Mouse (Mus musculus) macrophage (primary cell): Measurements from ENCODE around the gene Acoxl. TPM values are rescaled to one million over a fixed set of nuclear protein-coding genes. Genes with fewer than 3 reads are reported as not detected.

Experiments used
- H3K27ac ChIP-seq: fragments of 350-480 bp; formaldehyde crosslinking; 2 replicates; pipeline ENCODE4 v1.9.0; 2021
- H3K36me3 ChIP-seq: fragments of 350-480 bp; formaldehyde crosslinking; 2 replicates; pipeline ENCODE4 v1.9.0; 2021; ENCODE audit errors: inconsistent target
- H3K4me3 ChIP-seq: fragments of 350-480 bp; formaldehyde crosslinking; 2 replicates; pipeline ENCODE4 v1.9.0; 2021; ENCODE audit errors: inconsistent target
- H3K79me2 ChIP-seq: fragments of 350-480 bp; formaldehyde crosslinking; 2 replicates; pipeline ENCODE4 v1.9.0; 2021; ENCODE audit errors: inconsistent target
- WGBS: methylation state at CpG from one replicate; pipeline ENCODE4 v1.1.7; 2026; ENCODE audit warnings: inconsistent platforms; ENCODE audit not compliant: missing documents; 5-methylcytosine and 5-hydroxymethylcytosine counted together
- polyA plus RNA-seq: library from polyadenylated mRNA; stranded (reverse); fragments of 250-400 nt; gene quantifications from 3 replicates; pipeline ENCODE4 v1.2.4, GENCODE M21; 2018; ENCODE audit warnings: inconsistent platforms

The Acoxl gene
- polyA plus RNA-seq, 1 experiment from 2014 or later: not detected

- H3K27ac ChIP-seq: no peak overlapping the region
- H3K4me3 ChIP-seq: no peak overlapping the region
- H3K36me3 ChIP-seq: no peaks in the 10 kb centered on the region
- H3K79me2 ChIP-seq: no peaks in the 10 kb centered on the region
- 93% methylated on average over 9 of the region's 9 CpGs for WGBS
These were observed 263.4 kb downstream of the Acoxl start for GRCm38 (mm10) chr2:128102086-128102485.

GRCm38 (mm10) chr2:128104815-128105214 lies 266.1 kb downstream of the Acoxl start:
- H3K27ac ChIP-seq: no peak overlapping the region
- H3K79me2 ChIP-seq: no peaks in the 10 kb centered on the region
- no peaks in the 10 kb centered on the region for H3K36me3 ChIP-seq
- H3K4me3 ChIP-seq: no peak overlapping the region
- 94% methylated on average over 5 of the region's 5 CpGs for WGBS

GRCm38 (mm10) chr2:128105651-128106050 lies 267.0 kb downstream of the Acoxl start:
- WGBS: 93% methylated on average over 11 of the region's 11 CpGs
- H3K27ac ChIP-seq: no peak overlapping the region
- H3K4me3 ChIP-seq: no peak overlapping the region
- no peaks in the 10 kb centered on the region for H3K79me2 ChIP-seq
- no peaks in the 10 kb centered on the region for H3K36me3 ChIP-seq

GRCm38 (mm10) chr2:128111537-128111936 lies 272.9 kb downstream of the Acoxl start:
- Histone ChIP-seq H3K27ac (no peak overlapping the region), H3K4me3 (no peak overlapping the region), H3K79me2 (no peaks in the 10 kb centered on the region), H3K36me3 (no peaks in the 10 kb centered on the region)
- 34% methylated on average over 9 of the region's 9 CpGs for WGBS

GRCm38 (mm10) chr2:128114621-128115020 lies 275.9 kb downstream of the Acoxl start:
- WGBS: 95% methylated on average over 3 of the region's 3 CpGs
- H3K27ac ChIP-seq: no peak overlapping the region
- H3K4me3 ChIP-seq: no peak overlapping the region
- no peaks in the 10 kb centered on the region for H3K36me3 ChIP-seq
- no peaks in the 10 kb centered on the region for H3K79me2 ChIP-seq

- no peak overlapping the region for H3K4me3 ChIP-seq
- 88% methylated on average over 4 of the region's 4 CpGs for WGBS
- no peaks in the 10 kb centered on the region for H3K79me2 ChIP-seq
- H3K36me3 ChIP-seq: no peaks in the 10 kb centered on the region
- H3K27ac ChIP-seq: no peak overlapping the region
These were observed 276.9 kb downstream of the Acoxl start for GRCm38 (mm10) chr2:128115579-128115978.

GRCm38 (mm10) chr2:128117605-128118004 lies 278.9 kb downstream of the Acoxl start:
- Histone ChIP-seq H3K4me3 (no peak overlapping the region), H3K27ac (no peak overlapping the region)
- WGBS: 94% methylated on average over 7 of the region's 7 CpGs

GRCm38 (mm10) chr2:128118971-128119370 lies 280.3 kb downstream of the Acoxl start:
- H3K27ac ChIP-seq: no peak overlapping the region
- WGBS: 99% methylated on average over 9 of the region's 9 CpGs
- no peaks in the 10 kb centered on the region for H3K36me3 ChIP-seq
- no peaks in the 10 kb centered on the region for H3K79me2 ChIP-seq
- H3K4me3 ChIP-seq: no peak overlapping the region

More at GRCm38 (mm10) chr2:128117605-128118004, 278.9 kb downstream of the Acoxl start:
- Histone ChIP-seq H3K79me2 (no peaks in the 10 kb centered on the region), H3K36me3 (no peaks in the 10 kb centered on the region)

- no peak overlapping the region for H3K4me3 ChIP-seq
- H3K36me3 ChIP-seq: no peaks in the 10 kb centered on the region
- WGBS: 8% methylated on average over 9 of the region's 9 CpGs
- H3K27ac ChIP-seq: no peak overlapping the region
- H3K79me2 ChIP-seq: peaks cover 12% of the 10 kb centered on the region
These were observed 283.8 kb downstream of the Acoxl start for GRCm38 (mm10) chr2:128122491-128122890.

- no peak overlapping the region for H3K27ac ChIP-seq
- H3K79me2 ChIP-seq: peaks cover 18% of the 10 kb centered on the region
- H3K36me3 ChIP-seq: no peaks in the 10 kb centered on the region
- 9% methylated on average over 39 of the region's 40 CpGs for WGBS
- H3K4me3 ChIP-seq: peak overlapping the region; percentile 25
These were observed 284.5 kb downstream of the Acoxl start for GRCm38 (mm10) chr2:128122891-128123771.

GRCm38 (mm10) chr2:128123921-128124683 lies 285.4 kb downstream of the Acoxl start:
- 22% methylated on average over 23 of the region's 23 CpGs for WGBS
- peaks cover 28% of the 10 kb centered on the region for H3K79me2 ChIP-seq
- peaks cover 4% of the 10 kb centered on the region for H3K36me3 ChIP-seq
- no peak overlapping the region for H3K27ac ChIP-seq
- H3K4me3 ChIP-seq: peak overlapping the region; percentile 25

GRCm38 (mm10) chr2:128124693-128125092 lies 286.0 kb downstream of the Acoxl start:
- Histone ChIP-seq H3K4me3 (peak overlapping the region; percentile 27; the same call in 1 of the 2 replicates), H3K27ac (no peak overlapping the region; the same call in 1 of the 2 replicates), H3K36me3 (peaks cover 9% of the 10 kb centered on the region), H3K79me2 (peaks cover 34% of the 10 kb centered on the region)
- 35% methylated on average over 15 of the region's 15 CpGs for WGBS

- under 1% methylated on average over 69 of the region's 76 CpGs for WGBS
- peak within 1 kb of the TSS; percentile 51 for H3K27ac ChIP-seq
- H3K79me2 ChIP-seq: peaks cover 45% of the 10 kb centered on the region
- peak within 1 kb of the TSS; percentile 88 for H3K4me3 ChIP-seq
- peaks cover 21% of the 10 kb centered on the region for H3K36me3 ChIP-seq
These were observed 287.2 kb downstream of the Acoxl start, which contains the start of gene Bcl2l11 for GRCm38 (mm10) chr2:128125635-128126470. Bcl2l11 (plus strand) TSS chr2:128126038.

- peaks cover 53% of the 10 kb centered on the region for H3K79me2 ChIP-seq
- WGBS: 0% methylated on average over 35 of the region's 35 CpGs
- H3K4me3 ChIP-seq: peak overlapping the region; percentile 88
- H3K27ac ChIP-seq: peak overlapping the region; percentile 51
- H3K36me3 ChIP-seq: peaks cover 29% of the 10 kb centered on the region
These were observed 287.9 kb downstream of the Acoxl start for GRCm38 (mm10) chr2:128126591-128127051.
